Mouse (Mus musculus) adrenal gland, postnatal 14 days (tissue): Measurements from ENCODE around the gene Med13l. TPM values are rescaled to one million over a fixed set of nuclear protein-coding genes. Genes with fewer than 3 reads are reported as not detected.
"Not testable (repeated sequence)": the region's sequence is repeated elsewhere in the genome, so short reads cannot be mapped to it uniquely, and the experiment has no call there.

Experiments
- DNase-seq: peaks from one replicate; pipeline ENCODE4 v3.0.0; 2021; ENCODE audit warnings: mixed read lengths
- total RNA-seq: library from RNA; stranded (reverse); gene quantifications from 2 replicates; pipeline ENCODE4 v1.2.3, GENCODE M21; 2021

Gene Med13l
- total RNA-seq, 1 experiment from 2014 or later: 36.2 TPM

DNA sequence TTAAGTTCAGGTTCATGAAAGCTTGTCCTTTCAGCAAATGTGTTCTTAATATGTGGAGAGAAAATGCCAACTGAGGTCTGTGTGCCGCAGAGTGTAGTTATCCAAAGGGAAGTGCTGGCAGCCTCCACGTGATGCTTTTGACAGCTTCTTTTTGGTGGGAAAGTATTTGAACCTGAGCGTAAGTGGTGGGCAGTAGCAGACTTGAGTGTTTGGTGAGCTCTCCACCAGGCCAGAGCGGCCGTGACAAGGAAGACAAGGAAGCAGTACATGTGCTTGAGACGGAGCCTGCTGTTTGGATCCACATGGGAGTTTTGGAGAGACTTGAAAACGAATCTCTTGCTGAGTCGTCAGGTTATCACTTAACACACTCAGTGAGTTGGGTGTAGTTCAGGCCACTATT is 71.9 kb downstream of the Med13l start:
- no peak for DNase-seq

GRCm38 (mm10) chr5:118633106-118633505 is 72.6 kb downstream of the Med13l start:
- no peak for DNase-seq

DNA sequence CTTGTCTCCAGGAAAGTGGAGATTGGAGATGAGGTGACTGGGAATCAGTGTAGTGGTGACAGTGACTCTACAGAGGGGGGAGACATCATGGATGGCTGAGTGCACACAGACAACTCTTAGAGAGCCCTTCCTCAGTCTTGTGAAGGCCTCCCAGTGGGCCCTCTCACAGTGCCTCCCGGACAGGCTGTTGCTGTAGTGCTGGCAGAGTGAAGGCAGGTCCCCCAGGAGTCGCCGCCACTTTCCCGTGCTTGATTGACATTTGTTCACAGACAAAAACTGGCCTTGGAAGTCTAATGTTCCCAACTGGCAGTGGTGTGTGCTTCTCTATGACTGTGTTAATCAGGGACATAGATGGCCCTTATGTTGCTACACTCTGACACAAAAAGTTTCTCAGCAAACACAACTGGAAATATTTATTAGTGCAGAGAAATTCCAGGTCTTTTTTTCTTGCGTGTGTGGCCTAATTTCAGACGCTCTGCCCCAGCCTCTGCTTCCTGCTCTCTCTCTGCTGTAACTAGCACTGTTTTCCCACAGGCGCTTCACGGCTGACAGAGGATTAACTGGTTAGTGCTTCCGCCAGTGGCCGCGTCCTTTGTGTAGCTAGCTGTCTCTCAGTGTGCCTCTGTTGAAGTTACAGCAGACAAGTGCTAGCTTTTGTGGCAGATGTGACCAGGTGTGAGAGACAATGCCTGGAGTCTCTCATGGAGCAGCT is 75.2 kb downstream of the Med13l start:
- peak; percentile 59 for DNase-seq

GRCm38 (mm10) chr5:118636399-118637369 is 76.2 kb downstream of the Med13l start:
- DNase-seq: no peak

- DNase-seq: no peak
These were observed 77.5 kb downstream of the Med13l start for GRCm38 (mm10) chr5:118637931-118638330.

DNA sequence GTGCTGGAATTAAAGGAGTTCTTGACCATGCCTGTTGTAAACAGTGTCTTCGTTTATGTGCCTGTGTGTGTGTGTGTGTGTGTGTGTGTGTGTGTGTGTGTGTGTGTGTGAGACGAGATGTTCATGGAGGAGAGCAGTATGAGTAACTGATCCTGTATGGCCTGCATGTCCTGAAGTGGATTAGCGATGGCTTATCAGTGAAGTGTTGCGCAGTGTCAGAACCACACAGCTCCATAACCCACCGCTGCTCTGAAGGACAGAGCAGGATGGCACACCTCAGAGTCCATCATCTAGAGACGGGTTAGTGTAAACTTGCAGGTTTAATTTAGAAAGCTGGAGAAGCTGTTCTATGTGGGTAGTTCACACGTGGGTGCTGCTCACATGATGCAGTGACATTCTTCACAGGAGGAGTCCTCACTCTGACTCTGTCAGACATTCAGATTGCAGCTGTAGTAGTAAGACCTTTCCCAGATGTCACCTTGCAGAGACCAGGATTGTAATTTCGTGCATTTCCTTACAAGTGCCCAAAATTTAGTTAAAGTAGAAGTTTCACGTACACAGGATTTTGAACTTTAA is 78.1 kb downstream of the Med13l start:
- DNase-seq: no peak

DNA sequence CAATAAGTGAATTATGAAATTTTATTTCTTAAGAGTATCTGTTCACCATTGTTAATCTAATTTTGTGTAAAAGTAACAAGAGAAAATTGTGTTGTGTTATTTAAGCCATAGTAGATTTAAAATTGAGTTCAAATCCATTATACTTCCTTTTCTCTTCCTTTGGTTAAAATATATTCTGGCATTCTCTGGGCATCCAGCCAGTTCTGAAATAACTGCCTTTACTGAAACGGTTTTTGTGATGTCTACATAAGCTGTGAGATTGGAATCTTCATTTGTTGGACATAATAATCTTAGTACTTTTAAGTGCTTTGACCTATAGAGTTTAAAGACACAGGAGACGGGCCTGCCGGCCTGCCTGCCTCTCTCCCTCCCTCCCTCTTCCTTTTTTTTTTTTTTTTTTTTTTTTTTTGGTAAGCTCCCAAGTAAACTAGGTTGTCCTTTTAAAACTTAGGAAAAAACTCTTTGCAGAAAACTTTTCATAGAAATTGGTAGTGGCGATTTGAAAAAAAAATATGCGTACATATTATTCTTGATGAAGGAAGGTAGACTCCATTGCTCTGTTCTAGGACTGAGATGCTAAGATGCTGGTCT is 78.7 kb downstream of the Med13l start:
- DNase-seq: no peak

- DNase-seq: no peak
These were observed 83.6 kb downstream of the Med13l start for GRCm38 (mm10) chr5:118644041-118644440.

DNA sequence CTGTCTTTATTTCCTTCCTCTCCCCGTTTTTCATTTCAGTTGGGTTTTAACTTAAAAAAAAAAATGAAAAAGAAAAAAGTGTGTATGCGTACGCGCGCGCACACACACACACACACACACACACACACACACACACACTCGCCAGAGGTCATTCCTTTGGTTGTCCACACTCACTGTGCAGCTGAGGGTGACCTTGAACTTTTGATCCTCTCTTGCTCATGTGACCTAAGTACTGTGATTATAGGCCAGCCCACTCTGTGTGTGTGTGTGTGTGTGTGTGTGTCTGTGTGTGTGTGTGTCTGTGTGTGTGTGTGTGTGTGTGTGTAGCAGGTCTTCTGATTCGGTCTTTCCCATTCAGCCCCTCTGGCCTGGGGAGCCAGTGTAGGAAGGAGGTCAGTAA is 84.0 kb downstream of the Med13l start:
- peak; percentile 40 for DNase-seq

DNA sequence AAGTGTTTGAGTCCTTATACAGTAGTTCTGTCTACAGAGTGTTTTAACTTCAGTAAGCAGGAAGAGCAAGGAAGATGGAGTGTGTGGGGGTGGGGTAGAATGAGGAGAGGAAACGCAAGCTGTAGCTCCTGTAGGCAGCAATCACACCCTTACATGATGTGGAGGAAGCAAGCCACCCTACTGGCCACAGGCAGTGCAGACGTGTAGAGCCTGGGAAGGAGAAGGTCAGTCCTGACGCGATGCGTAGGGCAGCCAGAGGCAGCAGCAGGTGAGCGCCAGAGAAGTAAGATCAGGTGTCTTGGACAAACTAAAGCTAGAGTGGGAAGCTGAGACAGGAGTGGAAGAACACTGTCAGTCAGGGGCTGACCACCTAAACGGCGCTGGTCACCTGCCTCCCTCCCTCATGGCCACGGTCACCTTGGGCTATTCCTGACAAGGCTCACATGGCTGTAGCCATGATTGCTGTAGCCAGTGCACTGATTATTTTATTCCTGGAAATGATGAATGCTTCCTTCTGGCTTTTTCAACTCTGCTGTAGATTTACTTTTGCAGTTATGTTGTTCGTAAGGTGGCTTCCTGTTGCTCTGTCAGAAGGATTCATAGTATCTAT is 84.8 kb downstream of the Med13l start:
- DNase-seq: no peak

GRCm38 (mm10) chr5:118646897-118647296 is 86.4 kb downstream of the Med13l start:
- no peak for DNase-seq

DNA sequence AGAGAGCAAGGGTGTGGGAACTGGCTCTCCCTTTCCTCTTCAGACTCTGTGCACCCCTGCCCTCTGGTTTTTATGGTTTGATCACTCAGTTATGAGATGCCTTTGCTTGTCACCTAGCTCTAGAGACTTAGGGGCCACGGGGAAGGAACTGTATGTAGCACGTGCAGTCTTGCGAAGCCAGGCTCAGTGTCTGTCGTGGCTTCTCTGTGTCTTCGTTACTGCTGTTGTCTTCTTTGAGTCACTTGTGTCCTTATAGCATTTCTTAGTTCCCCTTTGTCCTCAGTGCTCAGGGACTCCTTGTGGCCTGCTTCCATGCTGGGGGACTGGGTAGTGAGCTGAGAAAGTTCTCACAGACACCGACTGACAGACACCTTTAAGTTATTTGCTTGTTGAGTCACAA is 86.9 kb downstream of the Med13l start:
- no peak for DNase-seq

GRCm38 (mm10) chr5:118649215-118650006 is 88.9 kb downstream of the Med13l start:
- no peak for DNase-seq

DNA sequence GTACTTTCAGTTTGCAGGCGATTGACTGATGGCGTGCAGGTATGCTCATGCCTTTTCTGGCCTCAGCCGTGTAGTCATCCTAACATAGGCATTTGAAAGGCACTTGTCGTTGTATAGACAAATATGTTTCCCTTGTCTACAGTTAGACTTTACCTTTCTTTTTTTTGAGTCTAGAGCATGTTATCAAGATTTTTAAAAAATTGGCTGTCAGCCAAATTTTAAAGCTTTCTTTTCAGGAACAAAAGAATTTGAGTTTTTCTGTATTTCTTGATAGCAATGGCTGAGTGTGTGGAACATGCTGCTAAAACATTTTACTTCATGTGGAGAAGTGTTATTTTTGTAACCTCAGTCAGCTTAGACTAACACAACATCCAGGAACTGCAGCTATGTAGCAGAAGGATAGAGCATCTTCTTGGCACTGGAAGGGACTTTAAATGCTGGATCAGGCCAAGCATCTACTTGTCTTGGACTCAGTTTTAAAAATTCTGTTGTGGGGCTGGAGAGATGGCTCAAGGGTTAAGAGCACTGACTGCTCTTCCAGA is 89.6 kb downstream of the Med13l start:
- no peak for DNase-seq

- peak; percentile 52 for DNase-seq
These were observed 90.3 kb downstream of the Med13l start for GRCm38 (mm10) chr5:118650746-118651145.

DNA sequence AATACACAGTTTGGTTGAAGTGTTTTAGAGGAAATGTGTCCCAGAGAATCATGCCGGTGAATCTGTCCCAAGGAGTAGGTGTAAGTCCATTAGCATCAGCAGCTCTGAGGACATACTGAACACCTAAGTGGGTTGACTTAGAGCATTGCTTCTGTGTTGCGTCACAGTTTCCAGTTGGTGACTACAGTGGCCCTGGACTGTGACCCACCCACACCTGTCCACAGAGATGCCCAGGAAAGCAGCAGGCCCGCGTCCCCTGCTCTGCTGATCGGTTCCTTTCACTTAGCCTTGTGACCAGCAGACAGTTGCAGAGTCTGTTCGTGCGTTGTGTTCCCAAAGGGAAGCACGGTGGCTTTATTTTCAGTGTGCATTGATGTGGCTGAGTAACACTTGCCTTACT is 92.1 kb downstream of the Med13l start:
- no peak for DNase-seq

DNA sequence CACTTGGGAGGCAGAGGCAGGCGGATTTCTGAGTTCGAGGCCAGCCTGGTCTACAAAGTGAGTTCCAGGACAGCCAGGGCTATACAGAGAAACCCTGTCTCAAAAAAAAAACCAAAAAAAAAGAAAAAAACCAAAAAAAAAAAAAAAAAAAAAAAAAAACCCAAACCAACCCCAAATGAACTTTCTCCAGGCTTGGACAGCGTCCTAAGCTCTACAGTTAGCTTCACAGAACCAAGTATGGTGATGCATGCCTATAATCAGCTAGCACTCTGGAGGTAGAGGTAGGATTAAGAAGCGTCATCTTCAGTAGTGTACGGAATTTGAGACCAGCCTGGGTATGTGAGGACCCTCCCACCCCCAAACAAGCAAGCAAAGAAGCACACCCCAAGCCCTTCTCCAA is 92.6 kb downstream of the Med13l start:
- not testable (repeated sequence) for DNase-seq

GRCm38 (mm10) chr5:118654599-118654998 is 94.1 kb downstream of the Med13l start:
- DNase-seq: no peak

DNA sequence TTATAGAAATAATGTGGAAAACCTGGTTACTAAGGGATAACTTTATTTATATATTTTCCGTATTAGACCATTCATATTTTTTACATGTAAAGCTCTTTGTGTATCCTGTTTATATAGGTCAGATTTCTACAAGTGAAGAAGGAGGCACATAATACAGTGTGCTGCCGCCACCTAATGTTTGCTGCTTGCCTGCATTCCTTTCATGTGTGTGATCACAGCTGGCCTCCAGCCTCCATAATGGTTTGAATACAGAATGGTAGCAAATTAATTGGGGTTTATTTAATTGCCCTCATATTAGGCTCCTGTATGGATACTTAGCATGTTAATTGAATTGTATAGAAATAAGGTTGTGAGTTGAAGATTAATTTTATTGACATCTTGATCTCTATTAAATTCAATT is 94.5 kb downstream of the Med13l start:
- peak; percentile 32 for DNase-seq

DNA sequence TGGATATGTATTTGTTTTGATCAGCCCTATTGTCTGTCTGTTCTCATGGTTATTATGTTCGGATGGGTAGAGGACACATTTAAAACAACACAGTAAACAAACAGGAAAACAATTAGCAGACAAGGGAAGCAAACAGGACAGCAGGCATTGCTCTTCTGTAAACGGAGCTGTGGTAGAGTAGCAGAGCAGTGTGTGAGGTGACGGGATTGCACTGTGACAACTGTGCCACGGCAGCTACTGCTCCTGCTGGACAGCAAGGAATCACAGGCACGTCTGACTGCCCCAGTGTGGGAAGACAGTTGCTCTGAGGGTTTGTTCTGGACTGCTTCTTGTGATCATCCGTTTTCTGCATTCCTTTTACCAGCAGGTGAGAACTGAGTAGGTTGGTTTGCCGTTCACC is 94.9 kb downstream of the Med13l start:
- no peak for DNase-seq

DNA sequence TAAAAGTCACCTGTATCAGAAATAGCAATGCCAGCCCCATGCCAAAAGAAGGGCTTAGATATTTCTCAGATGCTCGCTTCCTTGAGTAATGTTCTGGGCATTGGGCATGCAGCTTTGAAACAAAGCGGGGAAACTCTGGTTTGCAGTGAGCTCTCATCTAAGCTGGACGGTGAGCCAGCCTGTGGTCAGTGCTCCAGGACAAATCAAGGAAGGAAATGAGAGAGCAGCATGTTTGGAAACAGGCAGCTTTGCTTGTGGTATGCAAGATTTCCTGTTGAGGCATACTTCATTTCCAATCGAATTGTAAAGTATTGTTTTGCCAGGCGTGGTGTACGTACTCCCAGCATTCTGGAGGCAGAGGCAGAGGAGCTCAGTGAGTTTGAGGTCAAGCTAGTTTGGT is 95.5 kb downstream of the Med13l start:
- no peak for DNase-seq
